Mouse (Mus musculus) cerebellum, postnatal 14 days (tissue): ENCODE data around the gene Mllt11.
A peak's percentile ranks its signal among the peaks of the same experiment; 100 is the strongest.

Source experiments
- DNase-seq, 2 experiments: peaks; one replicate each; pipeline ENCODE4 v3.0.0; 2021; ENCODE audit warnings: mixed read lengths in 2 of 2

The Mllt11 gene

GRCm38 (mm10) chr3:95243086-95243485, 11.1 kb upstream of the Mllt11 start:
- DNase-seq: no peak

DNA sequence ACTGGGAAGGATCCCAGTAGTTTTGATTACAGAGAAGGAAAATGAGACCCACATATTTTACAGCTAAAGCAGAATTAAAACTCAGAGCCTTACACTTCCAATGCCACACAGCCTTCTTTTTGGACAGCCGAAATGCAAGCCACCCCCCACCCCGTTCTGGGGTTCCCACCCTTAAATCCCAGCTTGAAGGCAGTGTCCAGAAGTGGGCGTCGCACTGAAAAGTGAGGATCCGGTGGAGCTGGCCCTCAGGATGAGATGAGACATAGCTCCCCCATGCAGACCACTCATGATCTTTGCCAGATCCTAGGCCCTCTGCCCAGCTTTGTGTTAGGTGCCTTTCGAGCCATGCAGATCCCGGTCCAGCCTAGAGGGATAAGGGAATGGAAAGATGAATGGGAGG, 9.5 kb upstream of the Mllt11 start, which contains the start of gene Gm128:
TSS of gene Gm128 (minus strand) at position 101 of the 400 bp plus-strand sequence.
- DNase-seq: no peak

- DNase-seq: no peak
These were observed 8.9 kb upstream of the Mllt11 start for GRCm38 (mm10) chr3:95240900-95241299.

GRCm38 (mm10) chr3:95239971-95240370, 8.0 kb upstream of the Mllt11 start:
- DNase-seq: no peak

- no peak for DNase-seq
These were observed 7.1 kb upstream of the Mllt11 start for GRCm38 (mm10) chr3:95239022-95239421.

DNA sequence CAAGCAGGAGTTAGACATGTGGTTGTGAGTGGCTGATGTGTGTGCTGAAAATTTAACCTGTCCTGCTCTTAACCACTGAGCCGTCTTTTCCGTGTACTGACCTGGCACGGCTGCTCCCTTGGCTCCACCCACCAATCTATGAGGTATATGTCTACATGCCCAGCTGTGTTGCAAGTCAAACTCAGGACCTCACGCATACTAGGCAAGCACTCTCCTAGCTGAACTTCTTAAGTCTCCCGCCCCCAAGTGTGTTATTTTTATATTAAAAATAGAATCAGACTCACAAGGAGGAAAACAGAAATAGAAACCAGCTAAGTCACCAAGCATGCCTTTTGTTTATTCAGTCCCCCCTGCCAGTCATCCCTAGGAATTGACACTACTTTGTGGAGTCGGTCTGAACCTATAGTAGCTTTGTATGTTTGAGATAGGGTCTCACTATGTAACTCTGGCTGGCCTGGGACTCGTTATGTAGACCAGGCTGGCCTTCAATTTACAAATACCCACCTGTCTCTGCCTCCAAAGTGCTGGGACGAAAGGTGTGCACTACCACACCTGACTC, 5.6 kb upstream of the Mllt11 start:
- DNase-seq: no peak

GRCm38 (mm10) chr3:95235386-95236301, 3.7 kb upstream of the Mllt11 start:
- DNase-seq: no peak

DNA sequence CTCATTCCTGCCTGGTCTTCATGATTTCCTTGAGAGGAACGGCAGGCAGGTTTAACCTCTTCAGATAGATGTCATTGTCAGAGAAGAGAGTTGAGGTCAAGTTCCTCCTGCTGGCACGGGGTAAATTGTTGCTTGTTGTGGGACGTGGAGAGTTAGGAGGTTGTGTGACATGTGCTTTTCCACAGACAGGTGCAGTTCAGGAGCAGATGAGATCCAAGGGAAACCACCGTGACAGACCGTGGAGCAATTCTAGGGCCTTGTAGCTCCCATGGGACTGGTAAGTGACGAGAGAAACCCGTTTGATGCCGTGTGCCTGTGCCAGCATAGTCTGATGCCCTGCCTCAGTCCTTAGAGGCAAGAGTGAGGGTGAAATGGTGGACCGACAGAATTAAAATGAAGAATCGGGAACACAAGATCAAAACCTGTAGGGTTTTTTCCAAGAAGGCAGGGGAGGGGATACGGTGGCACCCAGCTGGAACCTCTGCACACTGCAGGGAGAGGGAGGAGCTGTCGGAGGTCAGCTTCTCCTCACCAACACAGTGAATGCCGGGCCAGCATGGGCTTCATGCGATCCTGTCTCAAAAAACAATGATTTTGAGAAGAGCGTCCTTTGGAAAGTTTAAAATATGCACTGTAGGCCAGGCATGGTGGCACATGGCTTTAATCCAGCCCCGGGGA, 1.5 kb upstream of the Mllt11 start:
- no peak for DNase-seq

DNA sequence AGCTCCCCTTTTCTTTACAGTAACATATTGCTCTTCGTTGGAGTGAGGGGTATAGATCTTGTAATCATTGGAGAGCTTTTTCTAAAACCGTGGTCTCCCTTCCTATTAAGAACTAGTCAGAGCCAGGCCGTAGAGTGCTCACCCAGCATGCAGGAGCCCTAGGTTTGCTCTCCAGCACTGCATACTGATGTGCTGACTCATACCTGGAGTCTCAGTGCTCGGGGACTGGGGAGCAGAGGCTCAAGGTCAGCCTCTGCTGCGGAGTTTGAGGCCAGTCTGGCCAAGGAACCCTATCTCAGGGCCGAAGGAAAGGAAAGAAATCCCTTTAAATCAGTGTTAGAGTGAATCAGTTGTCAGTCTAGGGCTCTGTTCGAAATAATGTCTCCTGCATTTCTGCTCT, 800 bp upstream of the Mllt11 start:
- DNase-seq: no peak

DNA sequence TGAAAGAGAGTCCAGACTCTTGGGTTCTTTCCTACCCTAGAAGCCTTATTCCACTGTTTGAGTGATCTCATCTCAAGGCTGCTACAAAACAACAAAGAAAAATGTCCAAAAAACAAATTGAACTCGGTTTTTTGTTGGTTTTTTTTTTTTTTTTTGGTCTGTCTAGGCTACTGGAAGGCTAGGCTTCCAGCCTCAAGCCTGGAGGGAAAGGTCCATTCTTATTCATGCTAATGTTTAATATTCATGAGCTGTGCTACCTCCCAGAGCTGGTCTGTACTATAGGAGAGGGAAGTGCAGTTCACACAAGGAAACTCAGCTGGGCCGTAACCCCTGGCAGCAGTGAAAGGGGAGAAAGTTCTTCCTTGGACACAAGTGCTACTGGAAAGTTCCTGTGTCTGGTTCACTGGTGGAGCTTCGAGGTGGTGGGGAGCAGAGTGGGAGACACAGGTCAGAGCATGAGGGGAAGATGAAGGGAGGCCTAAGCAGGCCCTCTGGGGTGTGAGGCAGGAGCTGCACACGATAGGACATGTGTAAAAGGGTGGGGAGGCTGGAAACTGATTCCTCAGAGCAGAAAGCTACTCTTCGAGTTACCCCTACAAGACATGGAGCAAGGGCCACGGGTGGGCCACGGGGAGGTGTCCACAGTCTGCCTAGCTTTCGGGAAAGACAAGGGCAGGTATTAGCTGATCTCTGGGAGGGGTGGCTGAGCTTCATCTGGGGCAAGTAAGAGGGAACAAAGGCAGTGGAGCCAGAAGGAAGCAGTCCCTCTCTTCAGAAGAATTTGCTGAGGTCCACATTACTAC, 1.3 kb downstream of the Mllt11 start:
- DNase-seq: no peak

- DNase-seq: peak; percentile 41 to 44
These were observed 2.0 kb downstream of the Mllt11 start for GRCm38 (mm10) chr3:95229781-95230494.

DNA sequence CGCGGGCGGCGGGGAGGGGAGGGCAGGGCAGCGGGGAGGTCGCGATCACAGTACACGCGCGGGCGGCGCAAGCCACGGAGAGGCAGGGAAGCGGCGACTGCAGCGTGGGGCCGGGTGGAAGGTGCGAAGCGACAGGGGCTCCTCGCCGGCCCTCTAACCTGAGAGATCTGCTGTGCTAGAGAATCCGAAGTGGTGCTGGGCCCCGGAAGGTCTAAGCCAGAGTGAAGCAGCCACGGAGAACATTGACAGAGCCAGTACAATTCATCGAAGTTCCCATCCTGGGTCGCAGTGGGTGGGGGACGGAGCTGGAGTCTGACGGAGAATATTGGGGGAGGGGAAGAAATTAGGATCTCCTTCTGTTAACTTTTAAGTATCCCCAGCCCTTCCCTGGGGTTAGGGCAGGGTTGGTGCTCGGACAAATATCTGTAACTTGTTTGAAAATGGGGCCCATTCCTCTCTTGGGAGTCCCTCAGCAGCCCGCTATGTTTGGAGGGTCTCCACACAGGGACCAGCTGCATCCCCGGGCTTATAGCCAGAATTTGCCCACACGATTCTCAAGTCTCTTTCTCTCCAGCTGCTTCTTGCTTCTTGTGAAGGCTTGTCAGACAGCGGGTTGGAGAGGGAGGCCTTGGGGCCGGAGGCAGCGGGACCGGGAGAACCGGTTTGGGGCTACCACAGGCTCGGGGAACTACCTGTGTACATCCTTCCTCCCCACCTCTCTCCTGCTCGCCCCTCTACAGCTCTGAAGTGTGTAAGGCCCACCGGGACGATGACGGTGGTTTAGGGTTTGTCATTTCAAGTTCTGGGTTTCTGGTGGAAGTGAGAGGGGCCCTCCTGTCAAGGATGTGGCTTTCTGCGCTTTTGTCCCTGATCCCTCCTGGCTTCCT, 2.8 kb downstream of the Mllt11 start:
- DNase-seq: peak; percentile 62 to 65

DNA sequence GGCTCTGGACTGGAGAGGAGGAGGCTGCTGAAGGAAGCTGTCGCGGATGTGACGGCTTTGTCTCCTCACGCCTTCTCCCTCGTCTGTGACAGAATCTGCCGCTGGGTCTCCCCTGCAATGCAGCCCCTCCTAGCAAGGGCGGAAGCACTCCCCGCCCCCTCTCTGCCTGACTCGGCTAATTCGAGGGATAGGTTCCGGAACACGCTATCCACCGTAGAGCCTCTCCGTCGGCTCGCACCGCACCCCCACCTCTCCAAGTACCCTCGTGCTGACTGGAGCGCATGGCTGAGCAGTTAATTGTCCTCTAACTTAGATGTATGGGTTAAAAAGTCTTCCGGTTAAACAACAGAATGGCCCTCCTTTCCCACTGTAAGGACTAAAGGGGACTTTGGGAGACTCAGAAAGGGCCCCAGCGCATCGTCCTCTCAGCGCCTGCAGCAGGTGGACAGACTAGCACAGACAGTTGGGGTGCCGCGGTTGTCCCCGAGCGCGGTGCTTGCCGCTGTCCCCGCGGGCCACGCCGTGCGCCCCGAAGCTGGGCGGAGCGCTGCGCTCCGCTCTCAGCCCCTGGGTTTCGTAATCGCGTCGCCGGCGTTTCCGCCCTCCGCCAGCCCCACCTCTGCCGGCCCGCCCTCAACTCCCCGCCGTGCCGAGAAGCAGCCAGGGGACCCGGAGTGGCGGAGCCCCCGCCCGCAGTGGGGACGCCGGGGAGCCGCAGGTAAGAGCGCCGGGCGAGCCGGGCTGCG, 3.6 kb downstream of the Mllt11 start, which contains the start of gene Cdc42se1:
TSS of gene Cdc42se1 (plus strand) at position 585 of the 746 bp plus-strand sequence.
- peak; percentile 87 to 89 for DNase-seq

DNA sequence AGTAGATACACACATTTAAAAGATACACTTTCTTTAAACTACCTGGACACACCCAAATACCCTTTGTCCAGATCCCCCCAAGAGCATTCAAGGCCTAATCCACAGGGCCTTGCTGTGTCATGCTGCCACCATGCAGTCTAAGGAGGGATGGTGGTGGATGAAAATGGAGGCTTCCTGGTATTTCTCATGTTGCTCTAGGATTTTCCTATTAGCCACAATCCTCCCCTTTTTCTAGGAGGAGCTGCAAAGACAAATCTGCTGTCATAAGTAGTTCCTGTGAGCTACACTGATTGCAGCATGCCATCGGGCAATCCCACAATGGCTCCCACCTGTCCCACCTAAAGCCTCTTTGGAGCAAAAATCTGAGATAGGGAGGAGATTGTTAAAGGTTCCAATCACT, 4.8 kb downstream of the Mllt11 start:
- peak in 1 of 2 experiments; percentile 37 for DNase-seq

GRCm38 (mm10) chr3:95224295-95224694, 7.7 kb downstream of the Mllt11 start:
- no peak for DNase-seq

DNA sequence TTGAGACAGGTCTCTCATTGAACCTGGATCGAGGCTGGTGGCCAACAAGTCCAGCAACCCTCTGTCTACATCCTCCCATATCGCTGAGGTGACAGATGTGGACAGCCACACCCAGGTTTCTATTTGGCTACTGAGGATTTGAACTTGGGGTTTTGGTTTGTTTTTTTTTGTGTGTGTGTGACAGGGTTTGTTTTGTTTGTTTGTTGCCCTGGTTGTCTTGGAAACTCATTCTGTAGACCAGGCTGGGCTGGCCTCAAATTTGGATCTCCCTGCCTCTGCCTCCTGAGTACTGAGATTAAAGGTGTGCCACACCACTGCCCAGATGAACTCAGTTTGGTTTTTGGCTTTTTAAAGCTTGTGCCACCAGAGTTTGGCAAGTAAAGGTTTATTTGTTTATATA, 8.9 kb downstream of the Mllt11 start:
- DNase-seq: no peak

DNA sequence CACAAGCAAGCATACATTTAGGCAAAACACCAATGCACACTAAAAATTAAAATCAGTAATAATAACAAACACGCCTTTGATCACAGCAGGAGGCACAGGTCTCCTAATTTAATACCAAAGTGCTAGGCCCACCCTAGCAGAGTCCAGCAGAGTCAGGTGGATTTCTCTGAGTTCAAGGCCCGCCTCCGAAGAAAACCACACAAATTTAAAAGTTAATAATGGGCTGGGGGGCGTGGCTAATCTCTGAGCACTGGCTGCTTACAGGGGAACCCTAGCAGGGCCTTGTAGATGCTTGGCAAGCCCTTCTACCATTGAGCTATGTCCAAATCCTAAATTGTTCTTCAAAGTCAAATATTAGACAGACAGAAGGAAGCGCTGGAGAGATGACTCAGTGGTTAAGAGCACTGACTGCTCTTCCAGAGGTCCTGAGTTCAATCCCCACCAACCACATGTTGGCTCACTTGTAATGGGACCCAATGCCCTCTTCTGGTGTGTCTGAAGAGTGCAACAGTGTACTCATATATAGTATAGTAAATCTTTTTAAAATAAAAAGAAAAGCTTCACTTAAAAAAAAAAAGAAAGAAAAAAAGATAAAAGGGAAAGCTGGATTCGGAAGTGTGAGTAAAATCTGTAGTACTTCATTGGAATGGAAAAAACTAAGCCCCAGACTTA, 13.4 kb downstream of the Mllt11 start:
- DNase-seq: peak in 1 of 2 experiments; percentile 29

GRCm38 (mm10) chr3:95217255-95218134, 14.5 kb downstream of the Mllt11 start, which contains the start of gene Gabpb2:
Gabpb2 (minus strand) TSS chr3:95217916.
- peak; percentile 95 to 96 for DNase-seq
